Mouse (Mus musculus) cerebellum, postnatal 14 days (tissue): ENCODE measurements around the gene Kat2a.

Source experiments
- DNase-seq, 2 experiments: peaks; one replicate each; pipeline ENCODE4 v3.0.0; 2021; ENCODE audit warnings: mixed read lengths in 2 of 2

Kat2a gene

GRCm38 (mm10) chr11:100711783-100712615 lies at the start of gene Kat2a:
Gene Kat2a, minus strand, starts transcription at chr11:100712465.
- DNase-seq: peak; percentile 90 to 92

- DNase-seq: peak; percentile 91 to 95
Observed at GRCm38 (mm10) chr11:100761547-100762045, 49.3 kb upstream of the Kat2a start.

GRCm38 (mm10) chr11:100759611-100760233 lies 47.5 kb upstream of the Kat2a start, which contains the start of gene Kcnh4:
Gene Kcnh4, minus strand, starts transcription at chr11:100759942.
- peak; percentile 45 to 62 for DNase-seq

GRCm38 (mm10) chr11:100758707-100759610 lies 46.7 kb upstream of the Kat2a start:
- DNase-seq: no peak

GRCm38 (mm10) chr11:100757566-100757965 lies 45.3 kb upstream of the Kat2a start:
- no peak for DNase-seq

GRCm38 (mm10) chr11:100756476-100756875 lies 44.2 kb upstream of the Kat2a start:
- no peak for DNase-seq

- no peak for DNase-seq
Observed at GRCm38 (mm10) chr11:100754693-100755057, 42.4 kb upstream of the Kat2a start.

- DNase-seq: no peak
Observed at GRCm38 (mm10) chr11:100754021-100754692, 41.9 kb upstream of the Kat2a start.

GRCm38 (mm10) chr11:100752294-100752693 lies 40.0 kb upstream of the Kat2a start:
- DNase-seq: no peak

GRCm38 (mm10) chr11:100750127-100750526 lies 37.9 kb upstream of the Kat2a start:
- DNase-seq: no peak

- no peak for DNase-seq
Observed at GRCm38 (mm10) chr11:100749469-100749868, 37.2 kb upstream of the Kat2a start.

GRCm38 (mm10) chr11:100748620-100749019 lies 36.4 kb upstream of the Kat2a start:
- DNase-seq: no peak

- DNase-seq: no peak
Observed at GRCm38 (mm10) chr11:100747114-100747513, 34.8 kb upstream of the Kat2a start.

GRCm38 (mm10) chr11:100746546-100746945 lies 34.3 kb upstream of the Kat2a start:
- DNase-seq: no peak

GRCm38 (mm10) chr11:100745085-100745484 lies 32.8 kb upstream of the Kat2a start:
- peak; percentile 77 for DNase-seq

- DNase-seq: peak; percentile 42 to 56
Observed at GRCm38 (mm10) chr11:100741348-100741747, 29.1 kb upstream of the Kat2a start.

- peak in 1 of 2 experiments; percentile 45 for DNase-seq
Observed at GRCm38 (mm10) chr11:100738749-100739148, 26.5 kb upstream of the Kat2a start.

- DNase-seq: peak; percentile 98
Observed at GRCm38 (mm10) chr11:100738066-100738604, 25.9 kb upstream of the Kat2a start, which contains the start of gene Rab5c. Gene Rab5c, minus strand, starts transcription at chr11:100738215.

- DNase-seq: no peak
Observed at GRCm38 (mm10) chr11:100737105-100737733, 25.0 kb upstream of the Kat2a start.

- DNase-seq: no peak
Observed at GRCm38 (mm10) chr11:100736746-100737080, 24.4 kb upstream of the Kat2a start.

- no peak for DNase-seq
Observed at GRCm38 (mm10) chr11:100735954-100736745, 23.9 kb upstream of the Kat2a start.
